Mouse (Mus musculus): ENCODE measurements at regions not wholly inside any gene's neighbourhood (a gene's known extent, or its start where the extent isn't known, plus 50 kb on each side); places are given as distances from the start of the nearest gene placed in this dataset.

DNA sequence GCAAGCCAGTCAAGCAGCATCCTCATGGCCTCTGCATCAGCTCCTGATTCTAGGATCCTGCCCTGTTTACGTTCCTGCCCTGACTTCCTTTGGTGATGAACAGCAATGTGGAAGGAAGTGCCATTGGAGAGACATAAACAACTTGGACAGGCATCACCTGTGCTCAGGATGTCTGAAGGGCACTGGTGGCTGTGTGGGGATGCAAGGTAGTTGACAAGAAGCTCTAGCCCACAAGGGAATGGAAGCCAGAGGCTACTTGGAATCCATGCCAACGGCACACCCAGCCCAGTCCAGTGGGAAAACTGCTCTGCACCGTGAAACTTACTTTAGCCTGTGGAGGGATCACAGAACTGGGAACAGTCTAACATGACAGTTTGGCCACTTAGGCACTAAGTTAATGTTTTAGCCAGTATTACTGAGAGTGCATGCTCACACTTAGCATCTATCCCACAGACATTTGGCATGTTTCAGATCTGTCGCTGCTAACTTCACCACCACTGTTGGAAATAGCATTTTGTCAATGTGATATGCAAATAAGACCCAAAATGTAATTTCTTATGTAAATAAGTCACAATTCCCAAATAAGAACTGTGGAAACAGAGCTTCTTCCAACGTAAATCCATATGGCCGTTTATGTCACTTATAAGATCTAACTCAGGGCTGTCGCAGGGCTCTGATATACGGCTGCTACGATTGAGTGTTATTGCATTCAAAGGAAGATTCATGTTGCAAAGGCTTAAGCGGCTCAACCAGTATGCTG is 223.5 kb upstream of the Tcerg1l start:
- H3K27ac ChIP-seq (replicated peaks), result no peak overlapping the region
- no peaks in the 10 kb centered on the region for H3K4me1 ChIP-seq
- H3K4me3 ChIP-seq, result no peak overlapping the region
- H3K36me3 ChIP-seq, result no peaks in the 10 kb centered on the region
- no peak for ATAC-seq (ENCODE audit: low FRiP score, low read depth)
- H3K9ac ChIP-seq (replicated peaks), result no peak overlapping the region
- no peaks in the 10 kb centered on the region for H3K27me3 ChIP-seq
- 91% methylated on average over 10 of the region's 10 CpGs for WGBS
- no peaks in the 10 kb centered on the region for H3K9me3 ChIP-seq
- H3K4me2 ChIP-seq (replicated peaks), result no peak overlapping the region

GRCm38 (mm10) chr7:138620080-138620684 is 222.7 kb upstream of the Tcerg1l start:
- Histone ChIP-seq H3K4me1 (no peaks in the 10 kb centered on the region), H3K36me3 (no peaks in the 10 kb centered on the region), H3K4me3 (no peak overlapping the region), H3K9ac (replicated peaks) (no peak overlapping the region), H3K4me2 (replicated peaks) (no peak overlapping the region), H3K27me3 (no peaks in the 10 kb centered on the region), H3K9me3 (no peaks in the 10 kb centered on the region), H3K27ac (replicated peaks) (no peak overlapping the region)
- 72% methylated on average over 5 of the region's 5 CpGs for WGBS
- ATAC-seq (ENCODE audit: low FRiP score, low read depth), result no peak

- 83% methylated on average over 2 of the region's 2 CpGs for WGBS
- Histone ChIP-seq H3K4me3 (no peak overlapping the region), H3K27ac (replicated peaks) (no peak overlapping the region), H3K4me1 (no peaks in the 10 kb centered on the region), H3K36me3 (no peaks in the 10 kb centered on the region), H3K9me3 (no peaks in the 10 kb centered on the region), H3K9ac (replicated peaks) (no peak overlapping the region), H3K27me3 (no peaks in the 10 kb centered on the region), H3K4me2 (replicated peaks) (no peak overlapping the region)
- ATAC-seq (ENCODE audit: low FRiP score, low read depth), result no peak
Observed at GRCm38 (mm10) chr7:138616468-138616867, 218.9 kb upstream of the Tcerg1l start.

- Histone ChIP-seq H3K36me3 (no peaks in the 10 kb centered on the region), H3K4me1 (peaks cover 18% of the 10 kb centered on the region), H3K4me2 (replicated peaks) (no peak overlapping the region), H3K27ac (replicated peaks) (no peak overlapping the region), H3K4me3 (no peak overlapping the region), H3K9ac (replicated peaks) (no peak overlapping the region), H3K9me3 (no peaks in the 10 kb centered on the region), H3K27me3 (no peaks in the 10 kb centered on the region)
- no peak for ATAC-seq (ENCODE audit: low FRiP score, low read depth)
- WGBS, result 83% methylated on average over 3 of the region's 3 CpGs
Observed at GRCm38 (mm10) chr7:138609605-138610004, 212.1 kb upstream of the Tcerg1l start.

DNA sequence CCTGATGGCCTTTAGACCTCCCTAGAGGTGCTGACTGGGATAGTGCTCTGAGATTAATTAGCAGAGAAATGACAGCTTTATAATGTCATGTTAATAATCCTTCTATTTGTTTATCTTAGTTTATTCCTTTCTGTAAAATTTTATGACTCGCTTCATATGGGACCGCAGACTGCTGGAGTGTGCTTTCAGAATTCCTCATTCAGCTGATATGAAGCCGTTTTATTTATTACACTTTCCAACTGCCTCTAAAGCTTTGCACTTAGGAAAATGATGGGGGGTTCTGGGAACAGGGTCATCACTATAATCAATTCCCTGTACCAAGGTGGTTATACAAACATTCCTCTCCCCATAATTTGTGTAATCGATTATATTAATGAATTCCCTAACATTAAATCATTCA is 211.6 kb upstream of the Tcerg1l start:
- no peak overlapping the region for H3K4me2 ChIP-seq (replicated peaks)
- H3K9ac ChIP-seq (replicated peaks), result no peak overlapping the region
- no peak for ATAC-seq (ENCODE audit: low FRiP score, low read depth)
- no peaks in the 10 kb centered on the region for H3K9me3 ChIP-seq
- no peaks in the 10 kb centered on the region for H3K27me3 ChIP-seq
- no peak overlapping the region for H3K27ac ChIP-seq (replicated peaks)
- 93% methylated on average over 4 of the region's 4 CpGs for WGBS
- H3K36me3 ChIP-seq, result no peaks in the 10 kb centered on the region
- H3K4me3 ChIP-seq, result no peak overlapping the region
- H3K4me1 ChIP-seq, result peaks cover 18% of the 10 kb centered on the region

DNA sequence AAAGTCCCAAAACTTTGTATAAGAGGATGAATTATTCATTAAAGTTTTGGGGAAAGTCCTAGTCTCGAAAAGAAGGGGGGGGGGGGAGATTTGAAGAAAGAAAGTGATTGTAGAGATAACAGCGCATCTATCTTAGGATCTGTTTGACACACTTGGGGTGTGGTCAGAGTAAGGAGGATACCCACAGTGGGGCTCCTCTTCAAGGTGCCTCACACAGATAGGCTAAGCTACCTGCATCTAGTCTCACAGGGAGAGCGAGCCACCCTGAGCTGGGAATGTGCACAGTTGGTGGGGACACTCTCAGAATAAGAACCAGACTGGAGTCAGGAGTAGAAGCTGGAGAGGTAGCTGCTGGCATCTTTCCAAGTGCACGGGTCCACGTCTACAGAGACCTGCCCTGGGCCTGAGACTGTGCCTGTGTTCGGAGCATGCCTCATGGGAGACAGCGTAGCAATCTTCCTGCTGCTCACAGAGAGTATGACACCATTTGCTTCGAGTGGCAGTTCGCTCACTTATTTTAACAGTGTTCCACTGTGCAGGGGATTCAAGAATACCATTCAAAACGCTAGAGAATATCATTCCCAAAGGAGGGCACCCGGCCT is 208.9 kb upstream of the Tcerg1l start:
- Histone ChIP-seq H3K9ac (replicated peaks) (no peak overlapping the region), H3K4me3 (no peak overlapping the region), H3K9me3 (no peaks in the 10 kb centered on the region), H3K4me1 (peaks cover 24% of the 10 kb centered on the region), H3K27me3 (no peaks in the 10 kb centered on the region), H3K36me3 (no peaks in the 10 kb centered on the region), H3K4me2 (replicated peaks) (no peak overlapping the region), H3K27ac (replicated peaks) (0 out of 2 replicates have a peak overlapping the region, but pooled peaks have one; percentile 20)
- WGBS, result 62% methylated on average over 11 of the region's 11 CpGs
- peak; percentile 75 for ATAC-seq (ENCODE audit: low FRiP score, low read depth)

DNA sequence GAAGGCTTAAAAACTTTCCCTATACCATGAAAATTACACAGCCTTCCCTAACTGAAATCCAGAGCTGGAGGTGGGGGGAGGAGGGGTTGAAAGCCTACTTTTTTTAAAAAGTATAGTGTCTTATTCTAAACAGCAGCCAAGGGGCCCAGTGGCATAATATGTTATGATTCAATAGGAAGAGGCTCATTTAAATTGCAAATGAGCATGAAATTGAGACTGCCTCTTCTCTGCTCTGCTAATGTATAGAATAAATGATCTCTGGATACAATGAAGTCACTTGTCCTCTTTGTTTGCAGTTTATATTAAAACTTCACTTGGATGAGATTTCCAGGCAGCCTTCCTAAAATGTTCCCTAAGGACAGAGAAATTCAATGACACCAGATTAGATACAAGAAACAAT is 208.4 kb upstream of the Tcerg1l start:
- Histone ChIP-seq H3K4me2 (replicated peaks) (0 out of 2 replicates have a peak overlapping the region, but pooled peaks have one; percentile 13), H3K27ac (replicated peaks) (0 out of 2 replicates have a peak overlapping the region, but pooled peaks have one; percentile 10), H3K9ac (replicated peaks) (no peak overlapping the region), H3K27me3 (no peaks in the 10 kb centered on the region), H3K4me1 (peaks cover 27% of the 10 kb centered on the region), H3K36me3 (no peaks in the 10 kb centered on the region), H3K4me3 (no peak overlapping the region), H3K9me3 (no peaks in the 10 kb centered on the region)
- peak; percentile 39; the same call in 1 of the 2 replicates for ATAC-seq (ENCODE audit: low FRiP score, low read depth)

- WGBS, result 65% methylated on average over 4 of the region's 4 CpGs
- Histone ChIP-seq H3K4me3 (no peak overlapping the region), H3K27ac (replicated peaks) (no peak overlapping the region), H3K36me3 (no peaks in the 10 kb centered on the region), H3K4me2 (replicated peaks) (no peak overlapping the region), H3K9me3 (no peaks in the 10 kb centered on the region), H3K4me1 (peaks cover 26% of the 10 kb centered on the region), H3K9ac (replicated peaks) (no peak overlapping the region), H3K27me3 (no peaks in the 10 kb centered on the region)
- no peak for ATAC-seq (ENCODE audit: low FRiP score, low read depth)
Observed at GRCm38 (mm10) chr7:138601749-138602148, 204.2 kb upstream of the Tcerg1l start.

DNA sequence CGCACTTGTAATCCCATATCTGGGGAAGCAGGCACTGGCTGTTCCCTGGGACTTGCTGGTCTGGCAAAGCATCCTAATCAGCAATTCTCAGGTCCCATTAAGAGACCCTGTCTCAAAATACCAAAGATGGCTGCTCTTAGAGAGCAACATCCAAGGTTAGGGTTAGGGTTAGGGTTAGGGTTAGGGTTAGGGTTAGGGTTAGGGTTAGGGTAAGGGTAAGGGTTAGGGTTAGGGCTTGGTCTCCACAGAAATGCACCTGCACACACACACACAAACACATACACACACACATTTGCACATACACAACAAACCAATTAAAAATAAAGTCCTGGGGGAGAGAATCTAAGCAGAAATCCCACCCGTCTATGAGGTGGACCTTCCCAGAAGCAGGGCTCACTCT is 195.8 kb upstream of the Tcerg1l start:
- H3K4me2 ChIP-seq (replicated peaks), result no peak overlapping the region

GRCm38 (mm10) chr7:138567352-138567751 is 169.8 kb upstream of the Tcerg1l start:
- Histone ChIP-seq H3K36me3 (no peaks in the 10 kb centered on the region), H3K27ac (replicated peaks) (no peak overlapping the region), H3K4me1 (no peaks in the 10 kb centered on the region), H3K4me2 (replicated peaks) (no peak overlapping the region), H3K27me3 (no peaks in the 10 kb centered on the region), H3K9ac (replicated peaks) (no peak overlapping the region), H3K4me3 (no peak overlapping the region), H3K9me3 (no peaks in the 10 kb centered on the region)
- ATAC-seq (ENCODE audit: low FRiP score, low read depth), result no peak
- 82% methylated on average over 3 of the region's 3 CpGs for WGBS

More for the DNA sequence above, 195.8 kb upstream of the Tcerg1l start:
- H3K36me3 ChIP-seq, result no peaks in the 10 kb centered on the region
- H3K4me3 ChIP-seq, result no peak overlapping the region
- no peak overlapping the region for H3K27ac ChIP-seq (replicated peaks)
- ATAC-seq (ENCODE audit: low FRiP score, low read depth), result no peak
- no peaks in the 10 kb centered on the region for H3K9me3 ChIP-seq
- no peaks in the 10 kb centered on the region for H3K27me3 ChIP-seq
- H3K9ac ChIP-seq (replicated peaks), result no peak overlapping the region
- H3K4me1 ChIP-seq, result peaks cover 5% of the 10 kb centered on the region; the same call in 1 of the 2 replicates
- 86% methylated on average over 2 of the region's 2 CpGs for WGBS

DNA sequence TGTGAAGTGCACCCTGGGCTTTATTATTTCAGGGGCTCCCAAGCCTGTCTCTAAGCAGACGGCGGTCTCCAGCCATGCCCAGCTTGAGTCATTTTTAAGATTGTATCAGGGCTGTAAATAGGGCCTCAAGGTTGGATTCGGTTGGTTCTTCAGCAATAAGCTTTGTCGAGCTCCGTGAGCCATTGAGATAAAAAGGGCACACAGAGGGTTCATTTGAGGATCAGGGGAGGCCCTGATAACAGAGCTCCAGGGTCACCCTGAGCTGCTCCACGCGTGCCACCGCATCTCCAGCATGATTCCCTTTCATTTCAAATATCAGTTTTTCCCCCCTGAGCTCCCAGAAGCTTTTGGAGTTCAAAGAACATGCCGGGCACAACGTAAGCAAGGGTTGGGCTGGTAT is 154.1 kb upstream of the Tcerg1l start:
- no peaks in the 10 kb centered on the region for H3K9me3 ChIP-seq
- H3K27ac ChIP-seq (replicated peaks), result no peak overlapping the region
- no peaks in the 10 kb centered on the region for H3K36me3 ChIP-seq
- H3K4me2 ChIP-seq (replicated peaks), result no peak overlapping the region
- H3K27me3 ChIP-seq, result no peaks in the 10 kb centered on the region; the same call in 1 of the 2 replicates
- H3K9ac ChIP-seq (replicated peaks), result no peak overlapping the region
- no peak overlapping the region for H3K4me3 ChIP-seq
- ATAC-seq (ENCODE audit: low FRiP score, low read depth), result no peak
- 77% methylated on average over 10 of the region's 10 CpGs for WGBS
- H3K4me1 ChIP-seq, result peaks cover 18% of the 10 kb centered on the region

- Histone ChIP-seq H3K36me3 (no peaks in the 10 kb centered on the region), H3K27me3 (no peaks in the 10 kb centered on the region; the same call in 1 of the 2 replicates), H3K4me1 (peaks cover 18% of the 10 kb centered on the region), H3K27ac (replicated peaks) (no peak overlapping the region), H3K4me3 (no peak overlapping the region), H3K9me3 (no peaks in the 10 kb centered on the region), H3K4me2 (replicated peaks) (no peak overlapping the region), H3K9ac (replicated peaks) (no peak overlapping the region)
- 75% methylated on average over 7 of the region's 7 CpGs for WGBS
- no peak for ATAC-seq (ENCODE audit: low FRiP score, low read depth)
Observed at GRCm38 (mm10) chr7:138547881-138548280, 150.4 kb upstream of the Tcerg1l start.
